Mouse (Mus musculus) megakaryocyte progenitor cell, adult 5-6 weeks (primary cell): ENCODE measurements around the gene Zmynd10. TPM values are rescaled to one million over a fixed set of nuclear protein-coding genes. Genes with fewer than 3 reads are reported as not detected.

Experiments used
- ATAC-seq: replicated peaks from 2 replicates; pipeline ENCODE4 v1.8.0; 2016; ENCODE audit warnings: mild to moderate bottlenecking, moderate TSS enrichment, inconsistent platforms; ENCODE audit not compliant: poor library complexity
- total RNA-seq, 2 experiments: library from RNA; stranded (forward) in 1 of 2; stranded (reverse) in 1 of 2; fragments of 157-497, 149-512 nt in 1 of 2; fragments of 200-1000 nt in 1 of 2; gene quantifications; 2 replicates each; pipeline versions ENCODE4 v1.2.3 to v1.2.4; 2015 to 2017

Zmynd10 gene
- total RNA-seq, 2 experiments from 2014 or later: 0.33 TPM; not detected in 1

DNA sequence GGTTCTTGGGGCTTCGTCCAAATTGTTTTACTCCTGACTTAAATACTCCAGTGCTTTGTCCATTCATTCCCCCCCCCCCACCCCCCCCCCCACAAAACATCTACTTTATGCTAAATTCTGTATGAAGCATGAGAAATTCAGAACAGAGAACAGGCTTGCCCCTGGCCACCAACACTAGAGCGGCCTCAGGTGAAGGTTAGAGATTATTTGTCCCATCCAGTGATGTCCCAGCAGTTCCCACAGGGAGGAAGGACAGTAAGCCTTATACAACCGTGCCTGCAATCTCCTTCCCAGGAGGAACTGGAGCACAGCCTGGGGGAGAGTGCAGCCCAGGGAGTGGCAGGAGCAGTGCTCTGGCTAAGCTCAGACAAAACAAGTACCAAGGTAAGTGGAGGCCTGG, 31.5 kb downstream of the Zmynd10 start, which contains the start of gene Naa80:
Naa80 (plus strand) TSS at position 301 of the 400 bp plus-strand sequence.
- no peak for ATAC-seq

DNA sequence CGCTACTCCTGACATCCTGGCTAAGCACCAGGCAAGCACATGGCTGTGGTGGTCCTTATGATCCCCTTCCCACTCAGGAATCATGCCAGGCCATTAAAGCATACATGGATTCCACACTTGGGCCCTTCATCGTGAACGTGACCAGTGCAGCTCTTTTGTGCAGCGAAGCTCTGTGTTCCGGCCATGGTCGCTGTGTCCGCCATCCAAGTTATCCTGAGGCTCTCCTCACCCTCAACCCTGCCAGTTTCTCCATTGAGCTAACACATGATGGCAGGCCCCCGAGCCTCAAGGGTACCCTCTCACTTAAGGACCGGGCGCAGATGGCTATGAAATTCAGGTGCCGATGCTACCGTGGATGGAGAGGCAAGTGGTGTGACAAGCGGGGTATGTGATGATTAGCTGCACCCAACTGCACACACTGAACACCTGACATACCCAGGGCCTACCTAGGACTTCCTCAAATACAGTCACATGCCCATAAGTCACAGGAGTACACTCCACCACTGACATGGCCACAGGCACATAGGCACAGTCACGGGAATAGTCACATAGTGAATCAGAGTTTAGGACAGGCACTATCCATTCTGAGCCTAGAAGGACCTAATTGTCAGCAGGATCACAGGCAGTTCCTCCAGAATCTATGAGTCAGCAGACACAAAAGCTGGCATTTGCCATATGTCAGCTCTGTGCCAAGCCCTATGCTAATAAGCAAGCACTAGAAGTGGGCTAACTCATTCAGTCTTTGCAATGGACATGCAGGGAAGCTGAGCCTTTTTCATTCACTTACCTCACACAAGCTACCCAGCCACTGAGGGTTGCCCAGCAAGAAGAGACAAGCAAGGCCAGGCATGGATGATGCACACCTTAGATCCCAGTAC, 32.2 kb downstream of the Zmynd10 start:
- no peak for ATAC-seq

DNA sequence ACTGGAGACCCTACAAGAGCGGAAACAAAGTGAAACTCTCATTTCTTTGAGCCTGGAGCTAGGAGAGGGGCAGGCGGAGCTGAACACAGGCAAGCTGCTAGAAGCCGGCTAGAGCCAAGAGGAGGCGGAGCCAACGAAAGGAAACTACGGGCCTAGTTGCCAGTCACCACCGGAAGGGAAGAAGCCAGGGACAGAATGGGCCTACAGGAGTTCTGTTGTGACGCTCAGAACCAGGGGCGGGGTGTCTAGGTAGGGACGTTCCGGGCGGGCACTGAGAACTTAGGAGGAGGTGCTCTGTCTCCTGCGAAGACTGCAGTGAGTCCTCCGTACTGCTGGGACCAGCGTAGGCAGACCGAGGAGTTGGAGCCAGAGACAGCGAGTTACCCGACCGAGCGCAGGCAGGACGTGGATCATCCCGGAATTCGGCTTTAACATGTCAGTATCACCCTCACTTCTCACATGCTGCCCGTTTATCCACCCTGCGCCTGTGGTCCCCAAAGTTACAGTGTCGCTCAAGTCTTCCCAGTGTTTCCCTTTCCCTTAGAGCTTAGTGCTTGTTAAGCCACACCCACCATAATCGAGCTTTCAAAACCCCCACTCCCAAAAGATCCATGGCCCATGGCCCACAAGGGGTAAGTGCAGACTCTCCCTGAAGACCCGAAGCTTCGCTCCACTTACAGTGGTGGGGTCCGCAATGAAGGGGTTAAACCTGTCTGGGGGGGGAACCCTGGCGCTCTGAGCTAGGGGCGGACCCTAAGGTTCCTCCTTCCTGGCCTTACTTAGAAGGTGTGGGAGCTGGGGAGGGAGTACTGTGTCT, 33.6 kb downstream of the Zmynd10 start, which contains the start of gene Hyal3:
Hyal3 (plus strand) TSS at position 318 of the 817 bp plus-strand sequence.
- peak; percentile 84 for ATAC-seq

DNA sequence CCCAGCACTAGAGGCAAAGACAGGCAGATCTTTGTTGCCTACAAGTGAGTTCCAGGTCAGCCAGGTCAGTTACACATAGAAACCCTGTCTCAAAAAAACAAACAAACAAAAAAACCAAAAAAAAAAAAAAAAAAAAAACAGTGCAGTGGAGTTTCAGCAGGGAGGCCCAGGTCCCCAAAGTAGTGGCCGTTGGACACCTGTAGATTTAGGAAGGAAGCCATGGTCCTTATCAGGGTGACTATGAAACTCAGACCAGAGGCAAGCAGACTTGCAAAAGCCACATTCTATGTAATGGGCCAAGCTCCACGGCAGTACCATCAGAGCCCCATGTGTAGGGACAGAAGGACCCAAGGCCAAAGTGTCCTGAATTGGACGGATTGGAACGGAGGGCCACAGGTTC, 34.5 kb downstream of the Zmynd10 start:
- ATAC-seq: no peak

DNA sequence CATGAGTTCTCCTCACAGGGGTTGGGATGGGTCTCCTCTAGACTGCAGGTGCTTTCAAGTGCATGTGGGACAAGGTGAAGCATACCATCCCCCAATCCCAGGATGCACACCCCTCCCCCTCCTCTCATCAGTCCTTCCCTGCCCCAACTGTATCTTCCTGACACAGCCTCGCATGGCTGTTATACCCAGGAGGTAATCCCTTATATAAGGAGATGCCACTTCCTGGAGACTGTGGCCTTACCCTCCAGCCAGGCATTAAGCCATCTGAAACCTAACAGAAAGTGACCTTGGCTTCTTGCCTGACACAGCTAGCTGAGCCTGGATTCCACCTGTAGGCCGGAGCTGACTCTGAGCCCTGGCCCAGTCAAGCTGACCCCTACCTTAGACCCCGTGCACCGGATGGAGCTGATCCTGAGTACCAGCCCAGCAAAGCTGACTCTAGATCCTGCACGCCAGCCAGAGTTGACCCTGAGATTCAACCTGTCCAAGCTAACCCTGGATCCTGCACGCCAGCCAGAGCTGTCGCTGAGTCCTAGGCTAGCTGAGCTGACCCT, 35.5 kb downstream of the Zmynd10 start:
- ATAC-seq: no peak

DNA sequence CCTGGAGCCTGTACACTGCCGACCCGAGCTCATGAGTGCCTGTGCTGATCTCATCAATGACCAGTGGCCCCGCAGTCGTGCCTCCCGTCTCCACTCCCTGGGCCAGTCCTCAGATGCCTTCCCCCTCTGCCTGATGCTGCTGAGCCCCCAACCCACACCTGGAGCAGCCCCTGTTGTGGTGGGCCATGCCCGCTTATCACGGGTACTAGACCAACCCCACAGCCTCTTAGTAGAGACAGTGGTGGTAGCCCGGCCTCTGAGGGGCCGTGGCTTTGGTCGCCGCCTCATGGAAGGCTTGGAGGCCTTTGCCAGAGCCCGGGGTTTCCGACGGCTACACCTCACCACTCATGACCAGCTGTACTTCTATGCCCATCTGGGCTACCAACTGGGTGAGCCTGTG, 36.1 kb downstream of the Zmynd10 start:
- ATAC-seq: no peak

DNA sequence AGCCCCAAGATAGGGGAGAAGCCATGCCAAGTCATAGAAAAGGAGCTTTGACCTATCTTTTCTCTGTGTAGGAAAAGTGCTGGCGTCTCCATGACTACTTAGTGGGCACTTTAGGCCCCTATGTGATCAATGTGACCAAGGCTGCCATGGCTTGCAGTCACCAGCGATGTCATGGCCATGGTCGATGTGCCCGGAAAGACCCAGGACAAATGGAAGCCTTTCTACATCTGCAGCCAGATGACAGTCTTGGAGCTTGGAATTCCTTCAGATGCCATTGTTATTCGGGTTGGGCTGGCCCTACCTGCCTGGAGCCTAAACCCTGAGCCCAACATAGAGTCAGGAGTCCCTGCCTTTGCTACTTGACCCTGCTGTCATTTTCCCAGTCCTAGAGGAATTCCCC, 39.4 kb downstream of the Zmynd10 start:
- no peak for ATAC-seq

DNA sequence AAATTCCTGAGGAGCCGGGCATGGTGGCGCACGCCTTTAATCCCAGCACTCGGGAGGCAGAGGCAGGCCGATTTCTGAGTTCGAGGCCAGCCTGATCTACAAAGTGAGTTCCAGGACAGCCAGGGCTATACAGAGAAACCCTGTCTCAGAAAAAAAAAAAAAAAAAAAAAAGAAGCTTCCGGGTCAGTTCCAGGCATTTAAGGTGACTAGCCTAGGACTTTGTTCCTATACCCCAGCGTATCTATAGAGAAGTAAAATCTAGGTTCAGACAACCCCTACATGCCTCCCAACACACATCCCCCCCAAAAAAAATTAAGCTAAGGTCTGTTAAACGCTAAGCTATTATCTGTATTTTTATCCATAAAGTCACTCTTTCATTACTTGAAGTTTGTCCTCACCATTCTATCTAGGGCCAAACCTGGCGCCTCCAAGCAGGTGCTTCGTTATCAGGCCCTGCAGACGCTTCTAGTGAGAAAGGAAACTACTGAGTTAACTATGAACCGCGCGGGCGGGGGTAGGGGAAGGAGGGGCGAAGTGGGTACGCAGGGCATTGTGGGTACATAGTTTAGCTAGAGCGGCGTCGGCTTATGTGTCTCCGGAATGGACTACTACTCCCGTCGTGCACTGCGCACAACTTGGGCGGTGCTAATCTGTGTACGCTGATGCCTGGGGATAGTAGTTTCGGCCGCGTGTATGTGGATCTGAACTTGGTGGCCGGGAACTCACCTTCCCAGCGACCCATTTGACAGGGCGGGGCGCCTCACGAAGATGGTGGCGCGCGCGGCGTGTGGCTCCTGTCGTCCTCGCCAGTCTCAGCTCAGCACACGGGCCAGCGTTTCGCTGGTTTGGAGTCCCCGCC, 40.1 kb downstream of the Zmynd10 start, which contains the start of gene Ifrd2:
Ifrd2 (plus strand) TSS at position 669 of the 859 bp plus-strand sequence.
- ATAC-seq: peak; percentile 86

DNA sequence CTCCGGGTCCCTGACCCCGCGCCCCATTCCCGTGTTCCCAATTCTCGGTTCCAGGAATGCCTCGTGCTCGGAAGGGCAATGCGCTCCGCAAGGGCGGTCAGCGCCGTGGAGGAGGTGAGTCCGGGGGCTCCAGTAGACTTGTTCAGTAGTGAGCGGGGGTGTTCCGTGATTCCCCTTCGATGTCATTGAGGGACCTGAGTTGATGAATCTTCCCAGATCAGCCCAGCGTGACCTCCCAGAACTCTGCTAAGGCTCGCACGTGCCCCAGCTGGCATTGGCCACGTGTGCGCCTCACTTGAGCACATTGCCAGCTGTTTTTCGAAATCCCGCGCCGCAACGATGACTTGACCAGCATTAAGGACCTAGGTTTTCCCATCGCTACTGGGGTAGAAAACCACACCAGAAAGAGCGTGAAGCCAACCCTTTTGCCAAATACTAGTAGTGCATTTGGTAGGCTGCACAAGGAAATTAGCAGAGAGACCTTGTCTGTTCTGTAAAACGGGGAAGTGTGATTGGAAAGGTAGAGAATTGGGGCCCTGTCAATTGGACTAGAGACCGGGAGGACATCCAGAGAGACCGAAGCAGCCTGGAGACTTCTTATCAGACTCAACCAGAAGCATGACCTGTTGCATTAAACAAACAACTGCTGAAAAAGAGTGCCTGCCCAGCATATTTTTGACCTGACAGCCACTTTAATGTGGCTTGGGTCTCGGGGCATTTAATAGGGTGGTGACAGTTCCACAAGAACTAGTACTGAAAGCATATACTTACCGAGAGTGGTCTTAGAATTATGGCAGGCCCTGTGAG, 40.9 kb downstream of the Zmynd10 start:
- ATAC-seq: peak; percentile 24

DNA sequence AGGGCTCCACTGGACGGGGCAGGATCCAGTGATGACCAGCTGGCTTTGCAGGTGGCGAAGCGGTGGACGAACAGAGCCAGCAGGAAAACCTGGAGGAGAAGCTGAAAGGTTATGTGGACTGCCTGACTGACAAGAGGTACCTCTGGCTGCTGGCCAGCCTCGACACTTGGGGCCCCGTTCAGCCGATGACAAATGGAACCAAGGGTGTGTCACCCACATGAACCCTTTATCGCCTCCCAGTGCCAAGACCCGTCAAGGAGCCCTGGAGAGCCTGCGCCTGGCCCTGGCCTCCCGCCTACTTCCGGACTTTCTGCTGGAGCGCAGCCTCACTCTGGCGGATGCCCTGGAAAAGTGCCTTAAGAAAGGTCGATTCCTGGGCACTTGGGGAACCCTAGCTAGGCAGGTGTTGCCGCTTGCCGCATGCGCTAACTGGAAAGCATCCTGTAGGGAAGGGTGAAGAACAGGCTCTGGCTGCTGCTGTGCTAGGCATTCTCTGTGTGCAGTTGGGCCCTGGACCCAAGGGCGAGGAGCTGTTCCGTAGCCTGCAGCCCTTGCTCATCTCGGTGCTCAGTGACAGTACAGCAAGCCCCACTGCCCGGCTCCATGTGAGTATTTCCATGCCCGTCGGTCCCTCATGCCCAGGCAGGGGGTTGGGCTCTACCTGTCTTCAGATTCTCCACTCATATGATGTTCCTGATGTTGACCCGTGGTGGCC, 43.1 kb downstream of the Zmynd10 start:
- ATAC-seq: peak; percentile 32

DNA sequence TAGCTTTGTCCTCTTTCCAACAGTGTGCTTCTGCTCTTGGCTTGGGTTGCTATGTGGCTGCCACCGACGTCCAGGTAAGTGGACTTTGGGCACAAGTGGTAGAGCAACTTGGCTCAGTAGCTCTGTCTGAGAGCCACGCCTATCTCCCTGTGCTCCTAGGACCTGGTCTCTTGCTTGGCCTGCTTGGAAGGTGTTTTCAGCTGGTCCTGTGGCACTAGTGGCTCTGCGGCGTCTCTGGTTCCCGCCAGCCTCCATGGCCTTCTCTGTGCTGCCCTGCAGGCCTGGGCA, 43.6 kb downstream of the Zmynd10 start:
- ATAC-seq: no peak

DNA sequence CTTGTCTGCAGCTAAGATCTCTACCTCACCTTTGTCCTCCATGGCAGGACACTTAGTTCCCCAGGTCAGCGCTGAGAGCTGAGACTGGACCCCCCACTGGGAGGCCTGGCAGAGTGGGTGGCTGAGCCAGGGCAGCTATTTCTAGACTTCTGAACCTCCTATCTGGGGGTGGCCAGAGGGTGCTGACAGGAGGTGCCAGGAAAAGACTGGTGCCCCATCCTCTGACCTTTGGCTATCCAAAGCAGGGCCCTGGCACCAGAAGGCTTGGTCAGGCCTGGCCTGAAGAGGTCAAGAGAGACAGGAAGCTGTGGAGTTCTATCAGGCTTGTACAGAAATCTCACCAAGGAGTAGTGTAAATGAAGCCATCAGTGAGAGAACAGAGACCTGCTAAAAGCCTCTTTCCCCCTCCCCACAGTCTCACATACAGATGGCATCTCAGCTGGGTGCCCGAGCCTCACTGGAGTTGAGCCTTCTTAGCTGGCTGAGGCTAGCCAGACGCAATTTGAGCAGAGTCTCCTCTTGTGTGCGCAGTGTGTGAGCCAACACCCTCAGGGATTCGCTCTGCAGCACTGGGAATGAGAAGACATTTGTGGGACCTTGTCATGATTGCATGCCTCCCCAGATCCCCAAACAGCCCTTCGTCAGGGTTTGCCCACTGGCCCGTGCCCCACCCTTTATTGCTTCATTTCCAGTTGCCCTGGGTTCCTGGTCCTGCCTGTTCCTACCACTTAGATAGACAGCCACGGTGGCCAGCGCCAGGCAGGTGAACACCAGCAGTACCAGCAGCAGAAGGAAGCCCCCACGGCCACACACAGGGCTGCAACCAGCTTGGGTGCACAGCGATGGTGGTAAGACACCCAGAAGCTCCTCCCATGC, 46.2 kb downstream of the Zmynd10 start:
- no peak for ATAC-seq

DNA sequence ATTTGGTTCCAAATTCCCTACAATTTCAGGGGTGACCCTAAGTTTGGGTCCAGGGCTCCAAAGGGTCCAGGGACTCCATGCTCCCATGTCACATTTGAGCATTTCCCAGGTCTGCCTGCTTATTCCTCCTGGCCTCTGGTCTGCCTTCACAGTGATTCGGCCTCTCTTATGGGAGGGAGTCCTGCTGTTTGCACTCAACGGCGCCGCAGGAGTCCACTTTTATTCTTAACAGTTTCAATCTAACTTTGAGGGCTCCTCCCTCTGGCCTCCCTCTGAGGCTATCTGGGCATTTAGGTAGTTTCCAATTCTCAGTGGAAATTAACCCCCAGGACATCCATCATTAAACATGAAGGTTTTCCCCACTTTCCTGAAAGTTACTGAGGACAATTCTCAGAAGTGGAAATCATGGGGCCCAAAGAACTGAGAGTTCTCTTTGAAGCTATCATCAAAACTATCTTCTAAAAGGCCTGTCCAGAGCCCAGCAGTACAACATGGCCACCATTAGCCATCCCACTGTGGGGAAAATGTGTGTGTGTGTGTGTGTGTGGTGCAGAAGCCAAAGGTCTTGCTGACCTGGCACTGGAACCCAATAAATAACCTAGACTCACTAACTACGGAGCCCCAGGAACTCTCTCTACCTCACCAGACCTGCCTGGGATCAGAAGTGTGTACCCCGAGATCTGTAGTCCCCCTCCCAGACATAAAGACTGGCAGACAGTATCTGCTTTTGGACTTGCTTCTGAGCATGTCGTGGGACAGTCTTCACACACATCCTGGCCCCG, 47.4 kb downstream of the Zmynd10 start:
- no peak for ATAC-seq

DNA sequence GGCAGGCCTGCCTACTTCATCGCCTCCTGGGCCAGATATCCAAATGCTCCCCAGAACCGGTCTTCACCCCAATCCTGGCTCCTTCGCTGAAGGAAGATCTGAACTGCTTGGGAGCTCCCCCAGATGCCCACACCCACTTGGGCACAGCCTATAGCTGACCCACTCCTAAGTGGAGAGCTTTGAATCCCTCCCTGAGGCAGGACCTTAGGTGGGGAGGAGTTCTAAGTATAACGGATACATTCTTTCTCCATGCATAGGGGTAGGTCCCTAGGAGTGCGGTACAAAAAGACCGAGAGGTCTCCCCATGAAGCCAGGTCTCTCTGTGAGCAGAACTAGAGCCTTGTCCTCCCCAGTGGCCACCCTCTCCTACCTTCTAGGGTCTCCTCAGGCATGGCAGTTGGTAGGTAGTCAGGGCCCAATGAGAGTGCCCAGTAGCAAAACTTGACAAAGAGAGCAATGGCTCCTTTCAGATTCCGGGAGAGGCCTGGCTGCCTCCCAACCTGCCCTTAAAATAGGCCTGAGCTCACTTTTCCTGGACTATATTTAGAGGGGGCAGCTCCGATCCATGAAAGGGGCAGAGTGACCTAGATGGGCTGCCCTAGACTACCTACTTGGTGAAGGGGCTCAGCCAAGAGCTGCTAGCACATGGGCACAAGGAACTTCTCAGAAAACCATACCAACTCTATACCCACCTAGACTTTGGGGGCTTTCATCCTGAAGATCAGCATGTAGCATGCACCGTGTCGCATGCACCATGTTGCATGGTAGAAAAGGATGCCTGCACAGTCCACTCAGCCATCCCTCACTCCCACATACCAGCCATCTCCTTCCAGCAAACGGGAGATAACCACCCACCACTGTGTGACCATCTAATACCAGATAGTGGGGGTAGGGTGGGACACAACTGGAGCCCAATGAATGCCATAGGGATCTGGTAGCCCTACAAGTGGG, 49.8 kb downstream of the Zmynd10 start:
- ATAC-seq: no peak

DNA sequence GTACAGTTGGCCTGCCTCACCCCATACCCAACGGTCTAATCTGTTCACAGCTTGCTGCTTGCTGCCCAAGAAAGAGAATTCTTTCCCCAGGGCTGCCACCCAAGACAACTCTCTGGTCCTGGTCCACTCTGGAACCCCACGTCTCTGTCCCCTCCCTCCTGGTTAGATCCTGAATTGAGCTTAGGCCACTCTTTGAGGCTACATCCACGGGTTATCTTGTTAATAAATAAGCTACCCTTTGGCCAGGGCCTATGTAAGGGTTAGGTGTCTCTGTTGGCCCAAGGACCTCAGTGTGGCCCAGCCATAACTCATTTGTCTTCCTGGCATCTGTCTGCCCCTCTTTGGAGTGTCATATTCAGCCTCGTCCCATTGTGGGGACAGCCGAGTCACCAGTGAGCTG, 51.3 kb downstream of the Zmynd10 start:
- ATAC-seq: no peak

DNA sequence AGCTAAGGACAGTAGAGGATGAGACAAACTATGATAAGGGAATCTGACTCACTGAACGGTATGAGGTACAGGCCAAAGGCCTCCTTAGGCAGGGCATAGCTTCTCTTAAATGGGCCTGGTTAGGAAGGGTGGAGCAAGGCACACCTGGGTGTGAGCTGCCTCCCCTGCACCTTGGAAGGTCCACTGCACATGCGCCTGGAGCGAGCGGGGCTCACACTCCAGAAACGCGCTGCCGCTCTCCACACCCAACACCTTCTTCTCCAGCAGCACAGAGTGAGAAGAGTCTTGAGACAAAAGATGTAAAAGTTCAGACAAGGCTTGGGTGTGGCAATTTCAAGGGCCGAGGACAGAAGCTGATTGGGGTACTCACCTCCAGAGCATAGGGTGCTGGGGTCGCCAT, 52.3 kb downstream of the Zmynd10 start:
- no peak for ATAC-seq
